ENCODE assay signal across 9 mouse cellular contexts in genomic region chr13:74341036-74341435, GRCm38 (mm10). TPM values are rescaled to one million over a fixed set of nuclear protein-coding genes. Genes with fewer than 3 reads are reported as not detected.
A peak's percentile ranks its signal among the peaks of the same experiment; 100 is the strongest.
DNase-seq lines count a peak whose midpoint lies in the region; ATAC-seq and TF ChIP-seq lines count a peak whose summit lies in the region.
"Had no signal": no experiment of that assay in that cellular context is flagged by ENCODE, and none has a peak within 500 bp of the region (broad histone marks: within the 10 kb centered on the region; RNA-seq: fewer than 3 reads in every experiment).

No protein-coding gene starts in this region.

- in situ Hi-C loops in ES-E14 (cut with MboI; ENCODE audit: low sequenced_read_pairs in 2 of 2, unreplicated experiment in 2 of 2) = no loop called here

- H3K27me3 ChIP-seq in hindbrain, embryonic 16.5 days (replicated peaks; ENCODE audit: control insufficient read depth, insufficient read depth, low read length) = no peaks in the 10 kb centered on the region
- no peaks in the 10 kb centered on the region for H3K27me3 ChIP-seq in liver, embryonic 14.5 days (ENCODE audit: control insufficient read depth, insufficient read depth, low read length)
- H3K27me3 ChIP-seq: embryonic facial prominence, embryonic 13.5 days had no signal

- no peak for TF ChIP-seq EP300 in liver, embryonic 14.5 days (IDR thresholded peaks at IDR 0.05; ENCODE audit: low read depth)

- H3K4me3 ChIP-seq in ES-E14 (ENCODE audit: insufficient read depth in 1 of 2, low read depth in 1 of 2, low read length in 2 of 2, poor library complexity in 1 of 2, severe bottlenecking in 1 of 2) = no peak overlapping the region
- no peak overlapping the region for H3K4me3 ChIP-seq in hindbrain, embryonic 16.5 days (ENCODE audit: low read length)
- no peak overlapping the region for H3K4me3 ChIP-seq in liver, embryonic 14.5 days (ENCODE audit: insufficient read depth in 1 of 2, low read depth in 2 of 2, low read length in 2 of 2)
- H3K4me3 ChIP-seq: embryonic facial prominence, embryonic 13.5 days had no signal

- H3K4me1 ChIP-seq in ES-E14 (ENCODE audit: control insufficient read depth in 2 of 2, insufficient read depth in 2 of 2, low read length in 2 of 2, poor library complexity in 1 of 2) = no peaks in the 10 kb centered on the region
- H3K4me1 ChIP-seq in hindbrain, embryonic 16.5 days (ENCODE audit: control insufficient read depth, insufficient read depth, low read depth, low read length) = no peaks in the 10 kb centered on the region
- no peaks in the 10 kb centered on the region for H3K4me1 ChIP-seq in liver, embryonic 14.5 days (replicated peaks; ENCODE audit: control insufficient read depth in 2 of 2, insufficient read depth in 2 of 2, low read length in 1 of 2)
- H3K4me1 ChIP-seq: embryonic facial prominence, embryonic 13.5 days had no signal

- peak; percentile 67 for TF ChIP-seq CTCF in liver, embryonic 14.5 days (IDR thresholded peaks at IDR 0.05; ENCODE audit: low read depth)

- H3K4me2 ChIP-seq in hindbrain, embryonic 16.5 days (ENCODE audit: low read length) = no peak overlapping the region
- H3K4me2 ChIP-seq in liver, embryonic 14.5 days (ENCODE audit: low read depth) = no peak overlapping the region
- H3K4me2 ChIP-seq: embryonic facial prominence, embryonic 13.5 days had no signal

- peak; percentile 80 for ATAC-seq in hindbrain, embryonic 16.5 days
- ATAC-seq in liver, embryonic 14.5 days (ENCODE audit: insufficient read depth) = peak; percentile 52; the same call in 1 of the 2 replicates
- ATAC-seq in neutrophil, adult 5-6 weeks (ENCODE audit: extremely low read depth, insufficient number of reproducible peaks, low FRiP score, poor library complexity, severe bottlenecking) = peak; percentile 96

- no peak overlapping the region for H3K27ac ChIP-seq in ES-E14 (ENCODE audit: insufficient read depth, low read depth, low read length, poor library complexity, severe bottlenecking)
- no peak overlapping the region for H3K27ac ChIP-seq in hindbrain, embryonic 16.5 days (ENCODE audit: low read depth, low read length)
- H3K27ac ChIP-seq in liver, embryonic 14.5 days = no peak overlapping the region
- H3K27ac ChIP-seq: embryonic facial prominence, embryonic 13.5 days had no signal

- no peaks in the 10 kb centered on the region for H3K9me3 ChIP-seq in ES-E14 (ENCODE audit: control insufficient read depth, insufficient read depth, low read depth, low read length)
- no peaks in the 10 kb centered on the region for H3K9me3 ChIP-seq in hindbrain, embryonic 16.5 days (ENCODE audit: control insufficient read depth, low read length)
- no peaks in the 10 kb centered on the region for H3K9me3 ChIP-seq in liver, embryonic 14.5 days (ENCODE audit: control insufficient read depth, low read length)
- H3K9me3 ChIP-seq: embryonic facial prominence, embryonic 13.5 days had no signal

- WGBS in hindbrain, embryonic 16.5 days = 58% methylated on average over 3 of the region's 3 CpGs
- 38% methylated on average over 3 of the region's 3 CpGs for WGBS in liver, embryonic 14.5 days (ENCODE audit: insufficient replicate concordance)

- intact Hi-C loops in heart, postnatal 25 days (cut with DNase I) = loop anchor here (2.0 kb wide), 1 partner anchor 194 kb away; no protein-coding TSS in a partner anchor

- H3K36me3 ChIP-seq in ES-E14 (ENCODE audit: control insufficient read depth, insufficient read depth, low read length, poor library complexity, severe bottlenecking) = peaks cover 11% of the 10 kb centered on the region
- peaks cover 42% of the 10 kb centered on the region for H3K36me3 ChIP-seq in hindbrain, embryonic 16.5 days (ENCODE audit: control insufficient read depth, insufficient read depth, low read length)
- H3K36me3 ChIP-seq in liver, embryonic 14.5 days (replicated peaks; ENCODE audit: control insufficient read depth, insufficient read depth, low read depth) = peaks cover 52% of the 10 kb centered on the region

- no peak overlapping the region for H3K9ac ChIP-seq in ES-E14 (ENCODE audit: insufficient read depth, low read depth, low read length, poor library complexity, severe bottlenecking)
- H3K9ac ChIP-seq in hindbrain, embryonic 16.5 days (ENCODE audit: low read depth, low read length) = no peak overlapping the region
- no peak overlapping the region for H3K9ac ChIP-seq in liver, embryonic 14.5 days (replicated peaks)
- H3K9ac ChIP-seq: embryonic facial prominence, embryonic 13.5 days had no signal

- peak; percentile 62 for DNase-seq in heart, postnatal 4 days
- no peak for DNase-seq in heart, postnatal 25 days (ENCODE audit: low spot score)
- DNase-seq in ES-E14 (ENCODE audit: low read depth, low spot score) = peak; percentile 63
- DNase-seq in c-Kit-positive CD71-positive TER-119-positive erythroid progenitor cells, embryonic 14.5 days (ENCODE audit: low spot score) = peak; percentile 45
- DNase-seq in liver, embryonic 14.5 days (ENCODE audit: low read depth in 3 of 3, low spot score in 3 of 3) = peak in 1 of 3 experiments; percentile 33
- no peak for DNase-seq in ovary, postnatal 10 days (ENCODE audit: low spot score)

TF ChIP-seq in ES-E14, 5 proteins besides CTCF, POLR2A, EP300 and RAD21:
- TF ChIP-seq HCFC1 (IDR thresholded peaks at IDR 0.05; ENCODE audit: borderline replicate concordance, insufficient read depth, low read length) (no peak), ZC3H11A (IDR thresholded peaks at IDR 0.05; ENCODE audit: borderline replicate concordance, low read depth, low read length) (peak; percentile 90), MAFK (IDR thresholded peaks at IDR 0.05; ENCODE audit: insufficient read depth, low read depth, low read length) (0 out of 2 replicates have a peak, but pooled peaks have one; percentile 36)

RNA-seq across cellular contexts. Expression of gene Sdha, which starts 9.0 kb away (rescaled TPM):
- 1,000 to 10,000 TPM in 1 of 2 experiments, 100 to 1,000 TPM in 1; 966 to 1,001 TPM for total RNA-seq in heart, postnatal 4 days (2021)
- 1,000 to 10,000 TPM; 1,489 to 1,582 TPM for total RNA-seq in heart, postnatal 25 days (2021)
- total RNA-seq in ES-E14 (2012; rRNA removed) = 138 and 156 TPM in 2 replicates
- 262 and 265 TPM in 2 replicates for polyA plus RNA-seq in hindbrain, embryonic 16.5 days (2015; fragmentation: Nextera tagmentation; extraction: Ambion mirVana)
- polyA plus RNA-seq in liver, embryonic 14.5 days (2012; rRNA removed) = 56.6 and 78.7 TPM in 2 replicates
- polyA plus RNA-seq in liver, embryonic 14.5 days (2014; fragmentation: Nextera tagmentation; extraction: Ambion mirVana) = 118 and 130 TPM in 2 replicates
- total RNA-seq in neutrophil, adult 5-6 weeks (2017) = 248 and 251 TPM in 2 replicates

RNA-seq across cellular contexts. Expression of gene Ccdc127, which starts 9.1 kb away (rescaled TPM):
- 10 to 100 TPM; 42.1 to 42.3 TPM for total RNA-seq in heart, postnatal 4 days (2021)
- 10 to 100 TPM; 42.2 to 48.6 TPM for total RNA-seq in heart, postnatal 25 days (2021)
- 61.3 and 65.9 TPM in 2 replicates for total RNA-seq in ES-E14 (2012; rRNA removed)
- polyA plus RNA-seq in hindbrain, embryonic 16.5 days (2015; fragmentation: Nextera tagmentation; extraction: Ambion mirVana) = 44.3 and 45.7 TPM in 2 replicates
- 2.1 and 4.4 TPM in 2 replicates for polyA plus RNA-seq in liver, embryonic 14.5 days (2012; rRNA removed)
- polyA plus RNA-seq in liver, embryonic 14.5 days (2014; fragmentation: Nextera tagmentation; extraction: Ambion mirVana) = 16.2 and 16.7 TPM in 2 replicates
- total RNA-seq in neutrophil, adult 5-6 weeks (2017) = 14.2 and 22.0 TPM in 2 replicates

RNA-seq across cellular contexts. Expression of gene Lrrc14b, which starts 22.8 kb away (rescaled TPM):
- total RNA-seq in heart, postnatal 4 days (2021) = 10 to 100 TPM; 19.9 to 22.5 TPM
- total RNA-seq in heart, postnatal 25 days (2021) = 10 to 100 TPM; 73.0 to 78.4 TPM
- total RNA-seq in ES-E14 (2012; rRNA removed) = 0.22 and 0.32 TPM in 2 replicates
- polyA plus RNA-seq in hindbrain, embryonic 16.5 days (2015; fragmentation: Nextera tagmentation; extraction: Ambion mirVana) = not detected in 2 replicates
- polyA plus RNA-seq in liver, embryonic 14.5 days (2012; rRNA removed) = 0.01 and 0.02 TPM in 2 replicates
- polyA plus RNA-seq in liver, embryonic 14.5 days (2014; fragmentation: Nextera tagmentation; extraction: Ambion mirVana) = not detected in 2 replicates
- total RNA-seq in neutrophil, adult 5-6 weeks (2017) = 0.23 TPM in 1 of 2 replicates, not detected in the other
- polyA plus RNA-seq: embryonic facial prominence, embryonic 13.5 days had no signal

RNA-seq across cellular contexts. Expression of gene Pdcd6, which starts 23.7 kb away (rescaled TPM):
- total RNA-seq in heart, postnatal 4 days (2021) = 10 to 100 TPM; 52.0 to 52.3 TPM
- 10 to 100 TPM; 40.1 to 40.8 TPM for total RNA-seq in heart, postnatal 25 days (2021)
- total RNA-seq in ES-E14 (2012; rRNA removed) = 87.8 and 101 TPM in 2 replicates
- 119 and 126 TPM in 2 replicates for polyA plus RNA-seq in hindbrain, embryonic 16.5 days (2015; fragmentation: Nextera tagmentation; extraction: Ambion mirVana)
- polyA plus RNA-seq in liver, embryonic 14.5 days (2012; rRNA removed) = 49.8 and 56.0 TPM in 2 replicates
- 73.4 and 80.9 TPM in 2 replicates for polyA plus RNA-seq in liver, embryonic 14.5 days (2014; fragmentation: Nextera tagmentation; extraction: Ambion mirVana)
- 106 and 110 TPM in 2 replicates for total RNA-seq in neutrophil, adult 5-6 weeks (2017)

RNA-seq across cellular contexts. Expression of gene Ahrr, which starts 48.9 kb away (rescaled TPM):
- total RNA-seq in heart, postnatal 4 days (2021) = 1 to 10 TPM; 1.6 to 1.8 TPM
- total RNA-seq in heart, postnatal 25 days (2021) = under 1 TPM; 0.50 to 0.83 TPM
- 0.27 and 0.32 TPM in 2 replicates for total RNA-seq in ES-E14 (2012; rRNA removed)
- 0.41 and 0.71 TPM in 2 replicates for polyA plus RNA-seq in hindbrain, embryonic 16.5 days (2015; fragmentation: Nextera tagmentation; extraction: Ambion mirVana)
- polyA plus RNA-seq in liver, embryonic 14.5 days (2012; rRNA removed) = 0.05 and 0.08 TPM in 2 replicates
- polyA plus RNA-seq in liver, embryonic 14.5 days (2014; fragmentation: Nextera tagmentation; extraction: Ambion mirVana) = 0.05 and 0.17 TPM in 2 replicates
- 0.12 TPM in 2 replicates for total RNA-seq in neutrophil, adult 5-6 weeks (2017)

Comparison
In these comparisons a context has a peak if more than half of its experiments do, and no peak if none do; other contexts are left out.
1. DNase-seq: peak in heart, postnatal 4 days (single experiment), ES-E14 (single experiment) and c-Kit-positive CD71-positive TER-119-positive erythroid progenitor cells, embryonic 14.5 days (single experiment); none in heart, postnatal 25 days (single experiment) and ovary, postnatal 10 days (single experiment).
2. RNA of gene Lrrc14b, which starts 22.8 kb away (total RNA-seq): 73.0 to 78.4 TPM in heart, postnatal 25 days and 19.9 to 22.5 TPM in heart, postnatal 4 days; 0.23 TPM in neutrophil, adult 5-6 weeks and 0.22 to 0.32 TPM in ES-E14; every median in the first group is over 10 times any median in the second.
3. Peak in every context shown above with its lines, with median percentiles within 50 percentile points of each other: ATAC-seq.